Mouse (Mus musculus) hindlimb bud, embryonic 11.5 days (tissue): Measurements from ENCODE around the gene Ppm1g.

ENCODE experiments used
- DNase-seq: peaks from one replicate; pipeline ENCODE4 v3.0.0-alpha.2; 2012; ENCODE audit warnings: low read depth, low spot score; ENCODE audit errors: extremely low spot score

Ppm1g gene

DNA sequence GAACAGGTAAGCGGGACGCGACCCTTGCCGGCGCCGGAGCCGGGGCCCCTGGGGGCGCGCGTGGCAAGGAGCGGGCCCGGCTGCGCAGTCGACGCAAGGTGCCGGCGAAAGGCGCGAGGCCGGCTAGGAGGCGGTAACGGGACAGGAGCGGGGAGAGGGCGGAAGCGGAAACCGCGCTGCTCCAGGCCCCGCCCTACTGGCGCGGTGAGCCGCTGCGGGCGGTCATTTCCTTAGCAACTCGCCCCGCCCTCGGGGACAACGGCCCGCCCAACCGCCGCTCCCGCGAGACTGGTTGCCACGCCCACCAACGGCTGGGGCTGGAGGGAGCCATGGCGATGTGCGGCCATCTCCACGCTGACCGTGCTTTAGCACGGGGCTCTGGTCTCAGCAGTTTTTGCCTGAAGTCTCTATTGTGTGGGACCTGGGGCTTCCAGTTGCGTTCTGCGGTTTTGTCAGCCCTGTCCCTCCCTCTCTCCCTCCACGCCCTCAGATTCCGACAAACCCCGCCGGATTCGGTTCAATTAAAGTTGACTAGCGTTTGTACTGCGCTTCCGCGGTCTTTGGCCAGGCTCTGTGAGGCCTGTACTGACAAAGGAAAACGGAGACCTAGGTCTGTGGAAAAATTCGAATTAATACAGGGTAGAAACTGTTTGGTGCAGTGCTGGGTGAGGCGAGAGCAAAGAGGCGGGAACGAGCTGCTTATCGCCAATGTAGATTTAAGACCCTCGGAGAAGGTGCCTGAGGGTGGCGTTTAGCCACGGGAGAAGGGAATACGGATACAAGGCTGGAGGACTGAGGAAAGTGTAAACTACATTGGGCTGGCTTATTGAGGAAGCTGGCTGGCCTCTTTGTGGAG, at the start of gene Ppm1g:
Gene Ppm1g (minus strand): TSS at position 240 of the 856 bp plus-strand sequence.
- no peak for DNase-seq

DNA sequence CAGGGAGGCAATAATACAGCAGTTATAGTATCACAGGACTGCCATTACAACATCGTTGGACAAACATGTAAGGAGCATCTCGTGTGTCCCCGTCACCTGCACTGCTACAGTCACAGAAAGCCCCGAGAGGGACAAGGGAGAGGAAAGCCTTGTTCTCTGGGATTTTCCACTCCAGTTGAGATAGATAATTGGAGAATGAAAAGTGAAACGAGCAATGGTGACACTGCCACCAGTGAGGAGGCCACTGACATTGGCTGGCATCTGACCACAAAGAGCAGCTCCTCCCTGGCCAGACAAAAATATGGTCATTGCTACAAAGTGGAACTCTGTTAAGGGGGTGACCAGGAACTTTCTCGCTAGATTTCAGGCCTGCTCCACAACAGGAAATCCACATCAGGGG, 47.2 kb upstream of the Ppm1g start:
- no peak for DNase-seq

DNA sequence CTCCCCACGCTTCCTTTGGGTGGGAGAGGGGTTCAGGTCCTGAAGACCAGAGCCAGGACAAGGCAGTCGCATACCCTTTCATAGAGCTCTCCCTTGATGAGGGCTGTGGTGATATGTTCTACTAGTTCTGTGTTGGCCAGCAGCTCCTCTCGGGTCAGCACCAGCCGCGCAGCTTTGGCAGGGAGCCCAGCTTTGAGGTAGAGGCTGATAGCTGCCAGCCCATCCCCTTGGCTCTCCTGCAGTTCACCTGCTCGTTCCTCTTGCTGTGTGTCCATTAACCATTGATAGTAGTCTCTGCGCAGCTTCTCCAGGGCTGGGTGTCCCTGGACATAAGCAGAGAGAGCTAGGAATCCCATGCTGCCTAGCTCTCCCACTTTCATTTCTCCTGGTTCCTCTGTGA, 45.6 kb upstream of the Ppm1g start:
- no peak for DNase-seq

DNA sequence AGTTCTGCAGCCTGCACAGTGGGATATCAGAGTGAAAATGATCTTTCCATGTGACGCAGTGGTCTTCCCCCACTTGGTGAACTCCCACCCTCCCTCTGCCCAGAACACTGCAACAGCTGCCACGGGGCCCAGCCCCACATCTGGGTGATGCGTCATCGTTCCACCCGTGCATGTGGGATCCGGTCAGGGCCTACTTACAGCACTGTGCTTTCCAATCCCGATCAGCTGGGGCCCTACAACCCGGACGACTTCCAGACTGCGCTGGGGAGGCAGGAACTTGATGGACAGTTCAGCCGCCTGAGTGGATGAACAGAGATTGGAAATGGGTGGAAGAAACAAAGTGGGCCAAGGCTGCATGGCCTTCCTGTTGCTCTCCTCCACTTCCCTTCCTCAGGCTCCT, 37.1 kb upstream of the Ppm1g start:
- DNase-seq, result no peak

DNA sequence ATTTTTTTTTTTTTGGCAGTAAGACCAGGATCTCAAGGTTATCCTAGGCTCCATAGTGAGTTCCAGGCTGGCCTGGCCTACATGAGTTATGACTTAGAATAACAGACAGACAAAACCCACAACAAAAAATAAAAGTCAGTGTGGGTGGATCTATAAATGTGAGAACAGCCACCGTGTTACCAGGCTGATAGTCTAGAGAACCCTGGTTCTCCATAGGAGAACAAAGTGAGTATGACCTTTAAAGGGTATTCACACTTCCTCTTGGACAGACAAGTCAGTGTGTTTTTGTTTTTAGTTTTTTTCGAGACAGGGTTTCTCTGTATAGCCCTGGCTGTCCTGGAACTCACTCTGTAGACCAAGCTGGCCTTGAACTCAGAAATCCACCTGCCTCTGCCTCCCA, 35.5 kb upstream of the Ppm1g start:
- DNase-seq, result no peak

DNA sequence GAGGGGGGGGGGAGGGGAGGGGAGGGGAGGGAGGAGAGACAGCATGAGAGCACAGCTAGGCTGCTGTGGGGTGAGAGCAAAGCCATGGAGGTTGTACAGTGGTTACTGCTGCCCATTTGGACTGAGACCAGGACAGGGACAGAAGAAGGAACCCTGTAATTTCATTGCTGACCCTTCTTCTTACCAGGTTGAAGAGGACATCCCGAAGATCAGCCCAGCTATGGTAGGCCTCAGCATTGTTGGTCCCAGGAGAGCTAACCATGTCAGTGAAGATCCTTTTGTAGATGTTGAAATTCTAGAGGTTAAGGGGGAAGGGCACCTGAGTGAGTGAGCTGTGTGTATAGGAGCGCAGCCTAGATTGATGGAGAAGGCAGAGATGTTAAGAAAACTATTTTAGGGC, 34.9 kb upstream of the Ppm1g start:
- no peak for DNase-seq

DNA sequence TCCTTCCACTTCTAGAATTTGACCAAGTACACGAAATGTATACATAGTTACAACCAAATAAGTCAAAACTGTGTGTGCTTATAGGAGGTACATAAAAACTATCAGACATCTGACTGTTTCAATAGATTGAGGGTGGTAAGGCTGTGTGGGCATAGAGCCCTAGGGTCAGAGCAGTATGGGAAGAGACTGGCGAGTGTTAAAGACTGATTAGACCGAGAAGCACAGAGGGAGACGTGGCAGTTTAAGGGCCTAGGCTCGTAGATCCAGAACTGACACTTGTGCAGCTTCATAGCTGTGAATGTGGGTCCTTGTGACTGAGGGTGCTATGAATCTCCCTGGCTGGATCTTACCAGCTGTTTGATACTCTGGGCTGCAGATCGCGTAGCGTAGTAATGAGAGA, 34.4 kb upstream of the Ppm1g start:
- no peak for DNase-seq

DNA sequence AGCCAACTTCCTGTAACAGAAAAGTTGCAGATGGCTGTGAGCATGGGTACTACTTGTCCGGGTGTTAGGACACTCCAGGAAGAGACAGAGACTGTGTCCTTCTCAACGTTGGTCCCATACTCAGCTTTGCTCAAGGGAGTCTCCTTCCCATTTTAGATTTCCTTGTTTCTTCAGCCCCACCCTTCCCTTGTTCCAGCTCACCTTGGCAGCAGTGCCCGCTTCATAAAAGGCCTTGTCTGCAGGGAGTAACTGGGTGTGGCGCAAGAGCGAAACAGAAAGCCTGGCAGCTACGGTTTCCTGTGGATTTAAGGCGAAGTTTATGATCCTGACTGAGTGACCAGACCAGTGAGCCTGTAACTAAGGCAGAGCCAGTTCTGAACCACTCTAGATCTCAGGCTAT, 34.0 kb upstream of the Ppm1g start:
- DNase-seq, result no peak

DNA sequence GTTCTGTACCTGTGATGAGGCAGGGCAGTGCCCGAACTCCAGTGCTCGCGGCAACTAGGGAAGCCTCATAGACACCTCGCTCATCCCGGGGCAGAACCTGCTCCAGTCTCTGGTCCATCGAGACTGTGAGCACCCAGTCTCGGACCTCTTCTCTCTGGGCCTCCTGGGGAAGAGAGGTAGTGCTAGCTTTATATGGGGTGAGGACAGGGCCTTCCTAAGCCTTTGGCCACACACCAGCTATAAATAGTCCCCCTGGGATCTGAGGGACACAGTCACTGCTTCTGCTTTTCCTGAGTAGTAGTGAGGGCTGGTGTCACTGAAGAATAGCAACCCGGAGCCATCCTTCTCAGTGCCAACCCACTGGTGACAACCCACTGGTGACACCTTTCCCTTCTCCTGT, 33.3 kb upstream of the Ppm1g start:
- DNase-seq, result no peak

DNA sequence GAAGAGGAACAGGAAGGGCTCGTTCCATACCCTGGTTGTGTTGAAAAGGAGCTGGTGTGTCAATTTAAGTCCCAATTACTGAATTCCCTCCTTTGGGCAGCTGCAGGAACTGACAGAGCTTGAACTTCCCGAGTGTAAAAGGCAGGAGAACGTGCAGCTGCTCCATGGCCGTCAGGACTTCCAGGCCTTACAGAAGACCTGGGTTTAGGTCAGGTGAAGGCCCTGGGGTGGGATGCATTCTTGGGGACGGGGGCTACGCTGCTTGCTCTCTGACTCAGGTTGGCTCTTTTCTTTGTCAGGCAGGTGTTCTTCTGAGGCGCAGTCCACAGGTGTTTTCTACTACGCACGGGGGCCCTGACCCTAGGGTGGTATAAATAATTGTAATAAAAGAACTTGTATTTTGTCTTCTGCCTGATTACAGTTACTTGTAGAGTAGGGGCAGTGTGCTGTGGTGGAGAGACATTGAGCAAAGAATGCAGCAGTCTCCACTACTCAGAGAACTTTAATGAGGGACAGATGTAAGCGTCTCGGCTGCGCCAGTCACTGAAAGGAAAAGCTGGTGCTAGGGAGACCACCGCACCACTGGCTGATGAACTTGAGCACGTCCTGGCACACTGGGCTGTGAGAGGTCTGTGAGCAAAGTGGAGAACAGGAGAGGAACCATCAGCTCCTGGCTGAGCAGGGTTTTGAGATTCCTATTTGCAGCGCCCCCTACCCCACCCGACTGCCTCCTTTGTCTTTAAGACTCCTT, 32.5 kb upstream of the Ppm1g start:
- DNase-seq, result no peak

DNA sequence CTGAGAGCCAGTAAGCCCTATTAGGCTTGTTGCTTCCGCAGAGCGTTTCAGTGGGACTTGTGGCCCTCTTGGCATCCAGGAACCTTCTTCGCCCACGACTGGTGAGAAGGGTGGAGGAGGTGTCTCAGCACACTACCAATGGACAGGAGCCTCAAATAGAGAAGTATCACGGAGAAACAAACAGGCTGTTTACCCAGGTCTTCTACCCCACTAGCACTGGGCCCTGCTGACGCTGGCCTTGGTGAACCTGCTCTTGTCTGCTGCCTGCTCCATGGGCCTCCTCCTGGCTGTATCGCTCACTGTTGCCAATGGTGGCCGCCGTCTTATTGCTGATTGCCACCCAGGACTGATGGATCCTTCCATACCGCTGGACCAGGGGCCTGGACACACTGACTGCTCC, 31.7 kb upstream of the Ppm1g start:
- no peak for DNase-seq

DNA sequence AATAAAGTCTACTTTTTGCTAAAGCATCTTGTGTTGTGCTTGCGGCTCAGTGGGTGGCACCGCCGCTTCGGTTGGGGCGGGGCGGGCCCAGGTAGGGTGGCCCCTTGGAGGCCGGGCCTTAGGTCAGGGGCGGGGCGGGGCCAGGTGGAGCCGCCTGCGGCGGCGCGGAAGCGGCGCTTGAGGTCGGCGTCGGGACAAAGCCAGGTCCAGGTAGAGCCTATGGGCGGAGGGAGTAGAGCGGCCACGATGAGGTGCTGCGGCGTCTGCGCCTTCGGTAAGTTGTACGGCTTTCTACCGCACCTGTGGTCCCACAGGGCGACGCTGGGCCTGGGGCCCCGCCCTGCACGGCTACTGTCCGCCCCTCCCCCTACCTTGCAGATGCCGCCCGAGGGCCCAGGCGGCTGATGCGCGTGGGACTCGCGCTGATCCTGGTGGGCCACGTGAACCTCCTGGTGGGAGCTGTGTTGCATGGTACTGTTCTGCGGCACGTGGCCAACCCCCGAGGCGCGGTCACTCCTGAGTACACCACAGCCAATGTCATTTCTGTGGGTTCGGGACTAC, 31.1 kb upstream of the Ppm1g start, which contains the start of gene Krtcap3:
Gene Krtcap3 (plus strand): TSS at position 151 of the 561 bp plus-strand sequence.
- DNase-seq, result no peak

DNA sequence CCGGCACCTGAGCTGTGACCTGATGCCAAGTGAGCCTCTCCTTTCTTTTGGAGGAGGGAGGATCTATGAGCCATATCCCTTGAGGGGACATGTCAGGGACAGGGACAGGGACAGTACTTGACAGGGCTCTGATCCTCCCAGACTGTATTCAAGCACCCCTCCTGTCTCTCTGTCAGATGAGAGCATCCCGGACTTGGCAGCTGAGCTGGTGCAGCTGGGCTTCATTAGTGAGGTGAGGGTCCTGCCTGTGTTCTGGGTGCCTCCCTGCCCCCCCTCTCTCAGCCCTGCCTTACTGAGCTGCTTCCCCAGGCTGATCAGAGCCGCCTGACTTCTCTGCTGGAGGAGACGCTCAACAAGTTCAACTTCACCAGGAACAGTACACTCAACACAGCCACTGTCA, 30.2 kb upstream of the Ppm1g start:
- DNase-seq, result no peak

DNA sequence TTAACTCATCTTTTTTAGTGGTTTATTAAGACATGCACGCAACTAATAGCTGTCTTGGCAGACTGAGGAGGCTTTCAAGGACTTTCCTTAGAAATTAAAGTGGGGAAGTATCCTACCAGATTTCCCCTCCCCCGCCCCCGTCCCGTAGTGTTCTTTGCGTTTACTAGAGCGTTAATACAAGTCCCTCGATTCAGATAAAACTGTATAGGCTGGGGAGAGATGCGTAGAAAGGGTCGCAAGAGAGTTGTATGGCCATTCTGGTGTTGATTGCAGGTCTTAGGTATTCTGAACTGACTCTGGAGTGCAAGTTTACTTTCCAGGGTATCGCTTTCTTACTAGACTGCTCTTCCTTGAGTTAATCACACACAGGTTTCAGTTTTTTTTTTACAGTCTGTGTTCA, 21.7 kb upstream of the Ppm1g start:
- DNase-seq, result no peak

DNA sequence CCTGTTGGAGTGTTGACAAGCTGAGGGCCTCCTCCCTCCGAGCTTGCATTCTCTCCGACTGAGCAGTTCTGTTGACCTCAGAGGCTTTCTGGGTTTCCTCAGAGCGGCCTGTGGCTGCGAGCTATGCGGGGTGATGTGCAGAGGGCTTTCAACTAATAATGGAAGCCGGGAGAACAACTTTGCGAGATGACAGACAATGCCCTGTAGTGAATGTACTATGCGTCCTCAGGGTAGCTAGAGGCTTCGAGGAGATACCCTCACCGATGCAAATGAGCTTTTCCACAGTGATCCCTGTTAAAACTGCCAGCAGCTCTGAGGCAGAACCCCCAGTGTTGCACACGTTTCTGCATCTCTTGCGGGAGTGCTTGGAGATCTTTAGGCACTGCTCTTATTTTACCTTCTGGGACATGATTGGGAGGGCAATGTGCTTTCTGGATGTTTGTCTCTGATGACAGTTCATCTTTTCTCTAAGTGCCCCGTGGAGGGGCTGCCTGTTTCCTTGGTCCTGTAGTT, 21.1 kb upstream of the Ppm1g start:
- DNase-seq, result no peak

DNA sequence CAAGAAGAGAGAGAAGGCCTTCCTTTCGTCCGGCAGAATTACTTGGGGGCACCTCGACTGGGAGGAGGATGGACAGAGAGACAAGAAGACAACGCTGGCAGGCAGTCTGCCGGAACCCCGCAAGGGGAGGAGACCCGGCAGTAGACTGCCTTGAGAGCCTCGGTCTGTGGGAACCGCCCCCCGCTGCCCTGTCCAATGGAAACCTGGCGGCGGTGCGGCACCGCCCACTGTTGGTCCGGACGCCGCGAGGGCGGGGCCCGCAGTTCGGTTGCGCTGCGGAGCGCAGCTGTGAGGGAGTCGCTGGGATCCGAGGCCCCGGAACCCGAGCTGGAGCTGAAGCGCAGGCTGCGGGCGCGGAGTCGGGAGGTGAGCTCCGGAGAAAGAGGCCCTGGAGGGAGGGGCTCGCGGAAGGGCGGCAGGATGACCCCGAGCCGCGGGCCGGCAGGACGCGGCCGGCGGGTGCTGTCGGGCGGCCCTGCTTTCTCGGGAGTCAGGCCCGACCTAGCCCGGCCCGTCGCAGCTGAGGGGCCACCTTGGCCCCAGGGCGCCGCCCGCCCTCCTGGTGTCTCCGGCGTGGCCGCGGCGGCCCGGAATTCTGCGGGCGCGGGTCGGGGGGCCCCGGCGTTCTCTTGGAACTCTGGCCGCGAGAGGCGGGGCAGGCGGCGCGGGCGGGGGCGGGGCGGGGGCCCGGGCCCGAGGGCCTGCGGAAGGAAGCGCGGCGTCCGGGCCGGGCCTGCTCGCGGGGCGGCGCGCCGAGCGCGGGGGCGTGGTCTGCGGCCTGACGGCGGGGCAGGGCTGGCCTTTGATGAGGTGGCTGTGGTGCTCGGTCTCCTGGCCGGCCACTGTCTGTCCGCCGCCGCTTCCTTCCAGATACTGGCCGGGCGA, 20.4 kb upstream of the Ppm1g start, which contains the start of the genes Nrbp1 and Gm9970:
Gene Nrbp1 (plus strand): TSS at position 228 of the 885 bp plus-strand sequence.
Gene Gm9970 (minus strand): TSS at position 596 of the 885 bp plus-strand sequence.
- no peak for DNase-seq

DNA sequence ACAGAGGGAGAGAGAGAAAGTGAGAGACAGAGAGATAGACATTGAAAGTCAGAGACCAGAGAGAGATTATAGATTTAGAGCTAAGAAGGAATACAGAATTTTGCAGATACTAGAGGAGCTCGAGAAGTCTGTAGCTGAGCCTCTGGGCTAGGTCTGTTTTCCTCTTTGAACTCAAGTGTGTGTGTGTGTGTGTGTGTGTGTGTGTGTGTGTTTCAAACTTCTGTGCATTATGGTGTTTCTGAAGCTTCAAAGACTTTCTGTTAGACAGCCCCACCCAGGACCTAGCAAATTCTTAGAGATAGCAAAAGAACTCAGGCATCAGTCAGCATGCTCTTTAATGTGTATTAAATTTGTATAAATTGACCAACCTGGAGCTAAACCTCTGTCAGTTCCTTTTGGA, 6.2 kb upstream of the Ppm1g start:
- no peak for DNase-seq

DNA sequence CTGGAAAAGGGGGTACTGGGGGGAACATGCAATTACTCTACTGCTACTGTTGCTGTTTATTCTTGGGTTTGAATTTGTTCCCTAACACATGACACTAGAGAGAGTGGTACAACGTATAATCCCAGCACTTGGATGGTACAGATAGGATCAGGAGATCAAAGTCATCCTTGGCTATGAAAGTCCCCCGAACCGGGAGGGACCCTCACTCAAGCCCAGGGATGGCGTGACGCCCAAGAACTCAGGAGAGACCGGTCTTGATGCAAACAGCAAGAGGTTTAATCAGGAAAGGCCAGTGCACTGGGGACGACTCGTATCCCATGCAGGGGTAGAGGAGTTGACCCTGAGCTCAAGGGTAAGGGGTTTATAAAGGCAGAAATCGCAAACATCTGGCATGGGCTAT, 2.2 kb upstream of the Ppm1g start:
- no peak for DNase-seq

DNA sequence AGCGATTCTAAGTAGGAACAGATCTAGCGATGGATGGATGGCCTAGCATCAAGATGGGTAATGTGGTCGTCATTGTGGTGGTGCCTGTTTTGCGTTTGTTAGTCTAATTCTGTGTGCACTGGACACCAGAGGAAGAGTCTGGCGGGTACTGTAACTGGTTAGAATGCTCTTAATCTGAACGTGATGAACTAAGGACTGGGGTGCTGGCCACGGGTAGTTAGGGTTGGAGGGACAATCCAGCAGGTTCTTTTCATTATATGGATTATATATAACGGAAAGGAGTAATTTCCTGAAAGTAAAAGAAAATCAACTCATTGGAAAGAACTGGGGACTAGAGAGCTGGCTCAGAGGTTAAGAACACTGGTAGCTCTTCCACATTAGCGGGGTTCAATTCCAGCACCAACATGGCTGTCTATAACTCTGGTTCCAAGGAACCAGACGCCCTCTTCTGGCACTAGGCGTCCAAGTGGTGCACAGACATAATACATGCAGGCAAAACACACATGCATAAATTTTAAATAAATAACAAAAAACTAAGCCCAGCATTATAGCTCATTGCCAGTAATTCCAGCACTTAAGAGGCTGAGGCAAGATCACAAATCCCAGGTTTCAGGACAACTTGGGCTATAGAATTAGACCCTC, 938 bp upstream of the Ppm1g start:
- no peak for DNase-seq

DNA sequence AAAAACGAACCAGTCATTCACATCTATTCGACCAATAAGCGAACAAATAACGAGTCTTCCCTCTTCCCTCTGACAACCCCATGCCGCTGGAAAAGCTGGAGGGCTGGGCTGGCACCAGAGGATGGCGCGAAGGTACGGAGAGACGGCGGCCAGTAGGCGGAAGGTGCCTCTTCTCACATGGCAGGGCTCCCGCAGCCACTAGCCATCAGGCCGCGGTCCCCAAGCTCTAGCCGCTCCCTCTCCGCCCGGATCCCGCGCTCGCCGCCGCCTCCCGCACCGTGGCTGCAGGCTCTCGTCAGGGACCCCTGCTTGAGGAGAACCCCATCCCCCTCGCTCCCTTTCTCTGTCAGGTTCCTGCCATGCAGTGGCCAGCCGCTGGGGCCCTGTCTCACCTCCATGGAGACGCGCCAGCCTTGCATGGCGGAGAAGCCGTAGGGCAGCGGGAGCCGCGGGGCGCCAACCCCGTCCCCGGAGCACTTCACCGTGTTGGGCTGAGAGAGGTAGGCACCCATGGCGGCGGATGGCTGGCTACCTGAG, 508 bp downstream of the Ppm1g start:
- no peak for DNase-seq
